Mouse (Mus musculus) olfactory bulb, adult 2 months (tissue): ENCODE results near the gene Gripap1. TPM values are rescaled to one million over a fixed set of nuclear protein-coding genes. Genes with fewer than 3 reads are reported as not detected.

ENCODE experiments used
- H3K27ac ChIP-seq: fragments of 200-500 bp; 2 replicates; pipeline ENCODE4 v1.5.1; 2012; ENCODE audit warnings: low read depth, low read length; ENCODE audit not compliant: insufficient read depth
- H3K4me1 ChIP-seq: fragments of 200-500 bp; 2 replicates; pipeline ENCODE4 v1.6.1; 2012; ENCODE audit warnings: low read length; ENCODE audit not compliant: control insufficient read depth, insufficient read depth
- H3K4me3 ChIP-seq: fragments of 200-500 bp; 2 replicates; pipeline ENCODE4 v1.5.1; 2012; ENCODE audit warnings: mild to moderate bottlenecking, low read depth, low read length, moderate library complexity; ENCODE audit not compliant: insufficient read depth
- CTCF ChIP-seq: fragments of 200-500 bp; IDR thresholded peaks from 2 replicates; pipeline ENCODE4 v1.5.1; 2012; ENCODE audit warnings: low read depth, mild to moderate bottlenecking, low read length, moderate library complexity; ENCODE audit not compliant: insufficient read depth
- POLR2A ChIP-seq: fragments of 200-500 bp; IDR thresholded peaks from 2 replicates; pipeline ENCODE4 v1.6.1; 2012; ENCODE audit warnings: mild to moderate bottlenecking, low read depth, low read length, moderate library complexity; ENCODE audit not compliant: insufficient read depth
- WGBS: fragments of 180-500 bp; shearing (Covaris S2); methylation state at CpG from one replicate; pipeline ENCODE4 v1.1.7; 2018; 5-methylcytosine and 5-hydroxymethylcytosine counted together
- polyA plus RNA-seq: library from polyadenylated mRNA; stranded (reverse); fragments of >200 nt; gene quantifications from 2 replicates; pipeline ENCODE4 v1.2.4, GENCODE M21; 2012; ENCODE audit warnings: low replicate concordance; ENCODE audit not compliant: missing spikeins, insufficient read depth, insufficient read length

Gene Gripap1
- polyA plus RNA-seq, 1 experiment = 96.6 TPM

DNA sequence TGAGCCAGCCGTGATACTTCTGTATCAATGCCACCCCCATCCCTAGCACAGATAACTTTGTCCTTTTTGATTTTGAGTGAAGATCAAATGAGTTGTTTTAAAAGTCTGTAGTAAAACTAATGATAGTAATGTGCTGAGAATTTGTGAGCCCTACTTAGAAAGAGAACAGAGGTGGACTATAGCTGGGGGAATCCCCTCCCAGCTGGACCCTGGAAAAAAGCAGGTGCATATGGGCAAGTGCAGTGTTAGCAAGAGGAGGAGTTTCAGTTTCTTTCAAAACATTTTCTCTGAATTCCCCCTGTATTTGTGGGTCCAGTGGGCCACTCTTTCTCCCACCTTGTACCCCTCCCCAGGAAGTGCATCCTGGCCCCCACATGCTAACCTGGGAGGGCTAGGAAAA lies 73.6 kb downstream of the Gripap1 start:
- Histone ChIP-seq H3K4me1 (no peaks in the 10 kb centered on the region), H3K27ac (no peak overlapping the region), H3K4me3 (no peak overlapping the region)
- WGBS = 72% methylated on average over 1 of the region's 1 CpGs
- TF ChIP-seq POLR2A = no peak
- TF ChIP-seq CTCF = no peak

DNA sequence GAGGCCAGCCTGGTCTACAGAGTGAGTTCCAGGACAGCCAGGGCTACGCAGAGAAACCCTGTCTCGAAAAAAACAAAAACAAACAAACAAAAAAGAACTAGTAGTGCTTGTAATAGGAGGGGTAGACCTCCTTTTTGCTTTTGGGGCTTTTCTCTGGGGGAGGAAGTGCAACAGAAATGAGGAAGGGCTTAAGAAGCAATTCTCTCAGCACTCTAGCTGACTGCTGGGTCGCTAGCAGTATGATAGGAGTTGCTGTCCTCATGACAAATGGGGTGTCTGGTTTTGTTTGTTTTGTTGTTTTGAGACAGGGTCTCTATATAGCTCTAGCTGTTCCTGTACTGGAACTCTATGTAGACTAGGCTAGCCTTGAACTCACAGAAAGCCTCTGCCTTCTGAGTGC lies 75.0 kb downstream of the Gripap1 start:
- Histone ChIP-seq H3K4me3 (no peak overlapping the region), H3K4me1 (no peaks in the 10 kb centered on the region), H3K27ac (no peak overlapping the region)
- no peak for TF ChIP-seq CTCF
- WGBS = 78% methylated on average over 3 of the region's 3 CpGs

DNA sequence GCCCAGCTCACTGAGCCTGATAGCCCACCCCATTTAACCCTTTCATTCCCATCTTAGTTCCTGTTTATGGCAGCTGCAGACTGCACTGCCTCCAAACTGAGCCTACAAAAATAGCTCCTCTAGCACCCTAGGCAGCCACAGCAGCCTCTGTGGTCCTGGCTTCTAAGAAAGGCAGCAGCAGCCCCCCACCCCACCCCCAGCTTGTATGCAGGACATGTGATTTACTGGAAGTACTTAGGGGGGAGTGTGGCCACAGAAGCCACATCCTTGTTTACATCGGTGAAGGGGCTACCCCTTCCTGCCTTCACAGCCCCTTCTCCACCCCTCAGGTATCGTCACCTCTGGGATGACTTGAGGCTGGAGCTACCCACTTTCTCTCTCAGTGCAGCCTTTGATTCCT lies 75.8 kb downstream of the Gripap1 start:
- 64% methylated on average over 2 of the region's 2 CpGs for WGBS
- Histone ChIP-seq H3K4me3 (no peak overlapping the region), H3K4me1 (no peaks in the 10 kb centered on the region), H3K27ac (no peak overlapping the region)
- TF ChIP-seq POLR2A (no peak), CTCF (no peak)

DNA sequence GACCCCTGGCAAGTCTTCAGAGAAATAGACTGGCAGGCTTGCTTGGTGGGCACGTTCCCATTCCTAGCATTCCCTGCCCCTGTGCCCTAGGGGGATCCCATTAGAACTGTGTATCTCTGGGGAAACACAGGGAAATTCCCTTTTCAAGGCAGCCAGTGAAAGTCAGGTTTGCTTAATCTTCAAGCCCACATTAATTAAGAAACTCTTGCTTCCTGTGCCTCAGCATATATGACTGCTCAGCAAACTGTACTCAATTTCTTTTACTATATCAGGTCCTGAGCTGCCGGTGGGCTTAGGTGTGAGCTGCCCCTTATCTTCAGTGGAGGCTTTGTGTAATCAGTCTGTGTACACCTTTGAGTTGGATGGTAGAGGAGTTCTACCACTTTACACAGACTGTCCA lies 76.2 kb downstream of the Gripap1 start:
- 62% methylated on average over 2 of the region's 2 CpGs for WGBS
- Histone ChIP-seq H3K4me1 (no peaks in the 10 kb centered on the region), H3K4me3 (no peak overlapping the region), H3K27ac (no peak overlapping the region)
- TF ChIP-seq CTCF = no peak
- no peak for TF ChIP-seq POLR2A

DNA sequence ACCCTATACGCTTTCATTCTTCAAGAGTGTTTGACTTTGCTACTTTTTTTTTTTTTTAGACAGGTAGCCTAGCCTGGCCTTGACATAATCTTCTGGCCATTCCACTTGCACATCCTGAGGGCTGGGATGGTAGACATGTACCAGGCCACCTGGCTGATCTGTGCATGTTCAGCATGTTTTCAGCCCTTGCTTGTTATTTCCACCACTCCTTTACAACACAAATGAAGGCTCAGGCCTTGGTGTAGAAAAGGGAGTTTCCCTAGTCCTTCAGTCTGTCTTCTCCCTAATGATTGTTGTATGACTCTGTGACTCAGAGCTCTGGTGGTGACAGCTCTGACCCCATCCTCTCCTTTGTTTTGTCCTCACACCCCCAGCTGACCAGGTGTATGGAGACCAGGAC lies 77.6 kb downstream of the Gripap1 start:
- H3K27ac ChIP-seq = no peak overlapping the region
- H3K4me1 ChIP-seq = no peaks in the 10 kb centered on the region
- H3K4me3 ChIP-seq = no peak overlapping the region
- WGBS = 90% methylated on average over 1 of the region's 1 CpGs
- TF ChIP-seq POLR2A (no peak), CTCF (no peak)

DNA sequence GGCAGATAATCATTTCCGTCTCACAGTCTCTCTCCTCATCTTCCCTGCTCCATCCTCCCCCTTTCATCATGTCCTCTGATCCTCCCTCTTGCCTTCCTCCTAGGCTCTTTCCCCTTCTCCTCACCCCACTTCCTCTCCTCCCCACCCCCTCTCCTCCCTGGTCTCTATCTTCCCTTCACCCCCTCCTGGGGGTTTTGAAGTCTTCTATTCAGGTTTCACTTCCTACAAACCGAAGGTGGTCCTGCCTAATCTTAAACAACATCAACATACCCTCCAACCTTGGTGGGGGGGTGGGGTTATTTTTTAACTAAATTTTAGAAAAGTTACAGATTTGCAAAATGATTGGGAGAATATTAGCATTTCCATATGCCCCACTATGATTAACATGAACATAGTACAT lies 78.9 kb downstream of the Gripap1 start:
- H3K4me1 ChIP-seq = no peaks in the 10 kb centered on the region
- TF ChIP-seq CTCF (no peak), POLR2A (no peak)
- no peak overlapping the region for H3K4me3 ChIP-seq
- no peak overlapping the region for H3K27ac ChIP-seq
- WGBS = 42% methylated on average over 2 of the region's 2 CpGs

DNA sequence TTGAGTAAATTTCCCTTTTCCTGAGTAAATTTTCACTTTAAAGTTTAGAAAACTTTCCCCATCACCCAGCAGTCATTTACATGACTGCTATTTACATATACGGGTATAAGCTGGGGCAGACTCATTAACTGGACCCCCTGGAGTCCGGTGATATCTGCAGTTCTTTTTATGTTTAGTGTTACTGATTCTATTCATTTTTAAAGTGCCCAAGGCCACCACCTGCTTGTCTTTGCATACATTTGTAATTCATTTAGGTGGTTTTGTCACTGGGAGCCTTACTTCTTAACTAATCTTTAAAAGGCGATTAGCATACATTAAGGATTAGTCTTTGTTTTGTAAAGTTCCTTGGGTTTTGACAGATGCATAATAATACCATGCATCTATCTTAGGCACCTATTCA lies 80.3 kb downstream of the Gripap1 start:
- TF ChIP-seq CTCF (no peak), POLR2A (no peak)
- no peaks in the 10 kb centered on the region for H3K4me1 ChIP-seq
- WGBS = 33% methylated on average over 3 of the region's 3 CpGs
- H3K4me3 ChIP-seq = no peak overlapping the region
- no peak overlapping the region for H3K27ac ChIP-seq

Other genes starting within 250 kb of the Gripap1 start
- not detected in 2 replicates for gene Foxp3, start 216.1 kb upstream of the Gripap1 start, polyA plus RNA-seq
- not detected in 2 replicates for gene Ppp1r3f, start 215.5 kb upstream of the Gripap1 start, polyA plus RNA-seq
- not detected in 2 replicates for gene Ccdc22, start 184.2 kb upstream of the Gripap1 start, polyA plus RNA-seq
- gene Cacna1f, start 182.7 kb upstream of the Gripap1 start, polyA plus RNA-seq = not detected in 2 replicates
- gene Syp, start 151.3 kb upstream of the Gripap1 start, polyA plus RNA-seq = 236 and 474 TPM in 2 replicates
- gene Prickle3, start 132.5 kb upstream of the Gripap1 start, polyA plus RNA-seq = not detected in 2 replicates
- gene Plp2, start 118.4 kb upstream of the Gripap1 start, polyA plus RNA-seq = not detected in 2 replicates
- not detected in 2 replicates for gene Magix, start 108.5 kb upstream of the Gripap1 start, polyA plus RNA-seq
- gene Gpkow, start 92.6 kb upstream of the Gripap1 start, polyA plus RNA-seq = not detected in 2 replicates
- not detected in 2 replicates for gene Wdr45, start 75.4 kb upstream of the Gripap1 start, polyA plus RNA-seq
- not detected in 2 replicates for gene Gm45208, start 67.5 kb upstream of the Gripap1 start, polyA plus RNA-seq
- gene Praf2, start 61.3 kb upstream of the Gripap1 start, polyA plus RNA-seq = not detected in 2 replicates
- not detected in 2 replicates for gene Ccdc120, start 38.9 kb upstream of the Gripap1 start, polyA plus RNA-seq
- not detected in 2 replicates for gene Tfe3, start 27.2 kb upstream of the Gripap1 start, polyA plus RNA-seq
- gene Kcnd1, start 32.5 kb downstream of the Gripap1 start, polyA plus RNA-seq = not detected in 2 replicates
- gene Otud5, start 51.6 kb downstream of the Gripap1 start, polyA plus RNA-seq = not detected in 2 replicates
- not detected in 2 replicates for gene Pim2, start 88.5 kb downstream of the Gripap1 start, polyA plus RNA-seq
- gene Slc35a2, start 94.3 kb downstream of the Gripap1 start, polyA plus RNA-seq = not detected in 2 replicates
- not detected in 2 replicates for gene Pqbp1, start 109.5 kb downstream of the Gripap1 start, polyA plus RNA-seq
- gene Timm17b, start 109.6 kb downstream of the Gripap1 start, polyA plus RNA-seq = not detected in 2 replicates
- gene Gm10491, start 118.1 kb downstream of the Gripap1 start, polyA plus RNA-seq = not detected in 2 replicates
- not detected in 2 replicates for gene Gm10490, start 119.8 kb downstream of the Gripap1 start, polyA plus RNA-seq
- gene Pcsk1n, start 130.1 kb downstream of the Gripap1 start, polyA plus RNA-seq = not detected in 2 replicates
- gene Eras, start 138.8 kb downstream of the Gripap1 start, polyA plus RNA-seq = not detected in 2 replicates
- gene Hdac6, start 158.1 kb downstream of the Gripap1 start, polyA plus RNA-seq = not detected in 2 replicates
- not detected in 2 replicates for gene Gata1, start 188.3 kb downstream of the Gripap1 start, polyA plus RNA-seq
- not detected in 2 replicates for gene Glod5, start 228.7 kb downstream of the Gripap1 start, polyA plus RNA-seq